In genomic region chr1:118310780-118311621, GRCm38 (mm10) we compare ENCODE assay signal across 8 mouse cellular contexts. TPM values are rescaled to one million over a fixed set of nuclear protein-coding genes. Genes with fewer than 3 reads are reported as not detected.
A peak's percentile ranks its signal among the peaks of the same experiment; 100 is the strongest.
DNase-seq lines count a peak whose midpoint lies in the region; ATAC-seq and TF ChIP-seq lines count a peak whose summit lies in the region.

No protein-coding gene starts in this region.

- WGBS in hindbrain, postnatal 0 days: under 1% methylated on average over 67 of the region's 67 CpGs

- intact Hi-C loops in left cerebral cortex, adult 2 months (cut with DNase I): loop anchor here (1.0 to 2.0 kb wide), 2 partner anchors 10 to 78 kb away; partner anchors contain the start of genes Clasp1 and Nifk

- no peaks in the 10 kb centered on the region for H3K9me3 ChIP-seq in hindbrain, postnatal 0 days (ENCODE audit: low read length)

- TF ChIP-seq CTCF in hindbrain, postnatal 0 days (IDR thresholded peaks at IDR 0.05; ENCODE audit: low read depth): no peak
- TF ChIP-seq CTCF in left cerebral cortex, adult 2 months (IDR thresholded peaks at IDR 0.05): no peak

- peak; percentile 97 for ATAC-seq in hindbrain, postnatal 0 days
- ATAC-seq in megakaryocyte, adult 5-6 weeks (ENCODE audit: poor library complexity, severe bottlenecking): peak; percentile 96

- DNase-seq in T-cell, adult 2 months (ENCODE audit: low spot score): peak; percentile 79
- peak; percentile 87 to 90 for DNase-seq in cerebellum, postnatal 36 days
- peak; percentile 82 for DNase-seq in gastrocnemius, adult 18-20 months (ENCODE audit: low spot score)
- DNase-seq in hindbrain, postnatal 0 days (ENCODE audit: low spot score): peak; percentile 94
- peak; percentile 89 to 92 for DNase-seq in left cerebral cortex, adult 2 months (ENCODE audit: extremely low spot score in 1 of 2, low spot score in 2 of 2)
- peak; percentile 84 to 87 for DNase-seq in right cerebral cortex, adult 2 months (ENCODE audit: low spot score in 2 of 2)
- peak; percentile 87 for DNase-seq in urinary bladder, postnatal 14 days (ENCODE audit: low spot score)

- H3K27ac ChIP-seq in hindbrain, postnatal 0 days: peak overlapping the region; percentile 96
- H3K27ac ChIP-seq in left cerebral cortex, adult 2 months: peak overlapping the region; percentile 99

- H3K4me2 ChIP-seq in hindbrain, postnatal 0 days (ENCODE audit: low read depth, low read length): peak overlapping the region; percentile 85

- H3K36me3 ChIP-seq in hindbrain, postnatal 0 days (ENCODE audit: insufficient read depth, low read length): peaks cover 9% of the 10 kb centered on the region; the same call in 1 of the 2 replicates

- no peaks in the 10 kb centered on the region for H3K27me3 ChIP-seq in hindbrain, postnatal 0 days (ENCODE audit: insufficient read depth, low read length)

- no peaks in the 10 kb centered on the region for H3K4me1 ChIP-seq in hindbrain, postnatal 0 days (ENCODE audit: insufficient read depth, low read length)

- peak overlapping the region; percentile 94 for H3K9ac ChIP-seq in hindbrain, postnatal 0 days (replicated peaks; ENCODE audit: low read length)

- H3K4me3 ChIP-seq in hindbrain, postnatal 0 days (ENCODE audit: low read length): peak overlapping the region; percentile 93
- H3K4me3 ChIP-seq in left cerebral cortex, adult 2 months: peak overlapping the region; percentile 82

RNA-seq across cellular contexts. Expression of gene Tsn, which starts 0.5 kb away (rescaled TPM):
- total RNA-seq in gastrocnemius, adult 18-20 months (2021): 10 to 100 TPM; 51.5 to 53.4 TPM
- 182 and 199 TPM in 2 replicates for total RNA-seq in hindbrain, postnatal 0 days (2014; rRNA removed)
- polyA plus RNA-seq in hindbrain, postnatal 0 days (2015; fragmentation: Nextera tagmentation; extraction: Ambion mirVana): 560 and 564 TPM in 2 replicates
- 100 to 1,000 TPM in 1 of 2 experiments, 10 to 100 TPM in 1; 96.0 to 104 TPM for total RNA-seq in left cerebral cortex, adult 2 months (2021)
- total RNA-seq in megakaryocyte, adult 5-6 weeks (2015): 44.7 and 48.5 TPM in 2 replicates
- total RNA-seq in megakaryocyte, adult 5-6 weeks (2017): 35.7 and 43.1 TPM in 2 replicates

RNA-seq across cellular contexts. Expression of gene Nifk, which starts 10.6 kb away (rescaled TPM):
- 10 to 100 TPM; 14.8 to 14.9 TPM for total RNA-seq in gastrocnemius, adult 18-20 months (2021)
- 25.6 and 25.8 TPM in 2 replicates for total RNA-seq in hindbrain, postnatal 0 days (2014; rRNA removed)
- 64.8 and 65.8 TPM in 2 replicates for polyA plus RNA-seq in hindbrain, postnatal 0 days (2015; fragmentation: Nextera tagmentation; extraction: Ambion mirVana)
- total RNA-seq in left cerebral cortex, adult 2 months (2021): 10 to 100 TPM; 17.3 to 19.1 TPM
- total RNA-seq in megakaryocyte, adult 5-6 weeks (2015): 54.6 and 61.2 TPM in 2 replicates
- total RNA-seq in megakaryocyte, adult 5-6 weeks (2017): 51.1 and 64.4 TPM in 2 replicates

Comparison
In these comparisons a context has a peak if more than half of its experiments do, and no peak if none do; other contexts are left out.
1. Peak in every context shown above with its lines: DNase-seq, ATAC-seq, H3K4me3 ChIP-seq and H3K27ac ChIP-seq.